ENCODE assay signal across 12 mouse cellular contexts in genomic region chr11:79102280-79102679, GRCm38 (mm10). TPM values are rescaled to one million over a fixed set of nuclear protein-coding genes. Genes with fewer than 3 reads are reported as not detected.
DNase-seq lines count a peak whose midpoint lies in the region; ATAC-seq and TF ChIP-seq lines count a peak whose summit lies in the region.
"Had no signal": no experiment of that assay in that cellular context is flagged by ENCODE, and none has a peak within 500 bp of the region (broad histone marks: within the 10 kb centered on the region; RNA-seq: fewer than 3 reads in every experiment).

No protein-coding gene starts in this region.

- WGBS in kidney, adult 2 months: 78% methylated on average over 4 of the region's 4 CpGs
- WGBS in kidney, embryonic 15.5 days: 80% methylated on average over 4 of the region's 4 CpGs
- 74% methylated on average over 4 of the region's 4 CpGs for WGBS in neural tube, embryonic 13.5 days
- 78% methylated on average over 4 of the region's 4 CpGs for WGBS in neural tube, embryonic 15.5 days
- WGBS in embryonic facial prominence, embryonic 10.5 days: 77% methylated on average over 4 of the region's 4 CpGs

- H3K27me3 ChIP-seq in kidney, adult 2 months (replicated peaks; ENCODE audit: control insufficient read depth, insufficient read depth, low read length): no peaks in the 10 kb centered on the region
- no peaks in the 10 kb centered on the region for H3K27me3 ChIP-seq in kidney, embryonic 15.5 days
- no peaks in the 10 kb centered on the region for H3K27me3 ChIP-seq in neural tube, embryonic 13.5 days
- no peaks in the 10 kb centered on the region for H3K27me3 ChIP-seq in neural tube, embryonic 15.5 days (replicated peaks)
- H3K27me3 ChIP-seq in embryonic facial prominence, embryonic 10.5 days (replicated peaks; ENCODE audit: low read depth, poor library complexity, severe bottlenecking): no peaks in the 10 kb centered on the region
- H3K27me3 ChIP-seq: heart, embryonic 13.5 days; midbrain, embryonic 13.5 days had no signal

- 0 out of 2 replicates have a peak, but pooled peaks cover 3% of the 10 kb centered on the region for H3K4me1 ChIP-seq in kidney, adult 2 months (ENCODE audit: control insufficient read depth, insufficient read depth, low read length)
- peaks cover 46% of the 10 kb centered on the region for H3K4me1 ChIP-seq in kidney, embryonic 15.5 days
- H3K4me1 ChIP-seq in neural tube, embryonic 13.5 days (replicated peaks): peaks cover 24% of the 10 kb centered on the region
- peaks cover 19% of the 10 kb centered on the region for H3K4me1 ChIP-seq in neural tube, embryonic 15.5 days
- peaks cover 63% of the 10 kb centered on the region for H3K4me1 ChIP-seq in embryonic facial prominence, embryonic 10.5 days

- no peak overlapping the region for H3K4me3 ChIP-seq in kidney, adult 2 months (ENCODE audit: insufficient read depth, low read depth, low read length)
- H3K4me3 ChIP-seq in kidney, embryonic 15.5 days (replicated peaks): no peak overlapping the region
- no peak overlapping the region for H3K4me3 ChIP-seq in neural tube, embryonic 13.5 days
- H3K4me3 ChIP-seq in neural tube, embryonic 15.5 days (replicated peaks): no peak overlapping the region
- H3K4me3 ChIP-seq in embryonic facial prominence, embryonic 10.5 days: no peak overlapping the region
- H3K4me3 ChIP-seq: heart, embryonic 13.5 days; midbrain, embryonic 13.5 days had no signal

- no peaks in the 10 kb centered on the region for H3K36me3 ChIP-seq in kidney, adult 2 months (ENCODE audit: control insufficient read depth, insufficient read depth, low read length)
- no peaks in the 10 kb centered on the region for H3K36me3 ChIP-seq in kidney, embryonic 15.5 days
- 0 out of 2 replicates have a peak, but pooled peaks cover 3% of the 10 kb centered on the region for H3K36me3 ChIP-seq in neural tube, embryonic 13.5 days
- H3K36me3 ChIP-seq in neural tube, embryonic 15.5 days: no peaks in the 10 kb centered on the region
- no peaks in the 10 kb centered on the region for H3K36me3 ChIP-seq in embryonic facial prominence, embryonic 10.5 days (replicated peaks)
- H3K36me3 ChIP-seq: heart, embryonic 13.5 days; midbrain, embryonic 13.5 days had no signal

- DNase-seq in kidney, adult 2 months: no peak
- no peak for DNase-seq in embryonic facial prominence, embryonic 10.5 days (ENCODE audit: low spot score)
- DNase-seq in right cerebral cortex, adult 2 months (ENCODE audit: low spot score in 2 of 2): no peak
- DNase-seq: adrenal gland, adult 2 months; cerebellum, postnatal 36 days; kidney, postnatal 4 days had no signal

- H3K4me2 ChIP-seq in kidney, embryonic 15.5 days: no peak overlapping the region
- H3K4me2 ChIP-seq in neural tube, embryonic 13.5 days: no peak overlapping the region
- no peak overlapping the region for H3K4me2 ChIP-seq in neural tube, embryonic 15.5 days
- H3K4me2 ChIP-seq: heart, embryonic 13.5 days; midbrain, embryonic 13.5 days had no signal

- TF ChIP-seq CTCF in kidney, adult 2 months (conservative IDR thresholded peaks at IDR 0.05; ENCODE audit: insufficient read depth, insufficient read length, low read depth, low read length): 0 out of 2 replicates have a peak, but pooled peaks have one; percentile 2

- no peaks in the 10 kb centered on the region for H3K9me3 ChIP-seq in kidney, embryonic 15.5 days (replicated peaks)
- H3K9me3 ChIP-seq in neural tube, embryonic 13.5 days: no peaks in the 10 kb centered on the region
- H3K9me3 ChIP-seq in neural tube, embryonic 15.5 days (replicated peaks): no peaks in the 10 kb centered on the region
- H3K9me3 ChIP-seq in embryonic facial prominence, embryonic 10.5 days: no peaks in the 10 kb centered on the region
- H3K9me3 ChIP-seq: heart, embryonic 13.5 days; midbrain, embryonic 13.5 days had no signal

- H3K9ac ChIP-seq in kidney, embryonic 15.5 days: no peak overlapping the region
- 0 out of 2 replicates have a peak overlapping the region, but pooled peaks have one; percentile 4 for H3K9ac ChIP-seq in neural tube, embryonic 13.5 days
- H3K9ac ChIP-seq in neural tube, embryonic 15.5 days (replicated peaks): no peak overlapping the region
- H3K9ac ChIP-seq: heart, embryonic 13.5 days; midbrain, embryonic 13.5 days had no signal

- no peak for TF ChIP-seq POLR2A in kidney, adult 2 months (IDR thresholded peaks at IDR 0.05; ENCODE audit: low read depth, low read length)

- no peak overlapping the region for H3K27ac ChIP-seq in kidney, adult 2 months (ENCODE audit: insufficient read depth, low read depth, low read length)
- H3K27ac ChIP-seq in kidney, embryonic 15.5 days: no peak overlapping the region
- no peak overlapping the region for H3K27ac ChIP-seq in neural tube, embryonic 13.5 days (replicated peaks)
- H3K27ac ChIP-seq in neural tube, embryonic 15.5 days (replicated peaks): no peak overlapping the region
- H3K27ac ChIP-seq in embryonic facial prominence, embryonic 10.5 days (replicated peaks): peak overlapping the region; percentile 55; the same call in 1 of the 2 replicates
- H3K27ac ChIP-seq: heart, embryonic 13.5 days; midbrain, embryonic 13.5 days had no signal

- ATAC-seq in kidney, embryonic 15.5 days (replicated peaks; ENCODE audit: low FRiP score): no peak
- no peak for ATAC-seq in neural tube, embryonic 13.5 days (ENCODE audit: low read depth)
- ATAC-seq in neural tube, embryonic 15.5 days (ENCODE audit: low FRiP score): no peak
- no peak for ATAC-seq in erythroblast, adult 5-6 weeks (replicated peaks; ENCODE audit: low FRiP score, poor library complexity, severe bottlenecking)
- ATAC-seq: midbrain, embryonic 13.5 days had no signal

RNA-seq across cellular contexts. Expression of gene Ksr1, which starts 43.9 kb away (rescaled TPM):
- polyA plus RNA-seq in kidney, adult 2 months (2012; rRNA removed): 7.8 and 9.8 TPM in 2 replicates
- polyA plus RNA-seq in kidney, embryonic 15.5 days (2015; fragmentation: Nextera tagmentation; extraction: Ambion mirVana): 2.6 and 3.3 TPM in 2 replicates
- polyA plus RNA-seq in neural tube, embryonic 13.5 days (2015; fragmentation: Nextera tagmentation; extraction: Ambion mirVana): 4.6 and 4.8 TPM in 2 replicates
- polyA plus RNA-seq in neural tube, embryonic 15.5 days (2015; fragmentation: Nextera tagmentation; extraction: Ambion mirVana): 4.5 and 5.8 TPM in 2 replicates
- polyA plus RNA-seq in embryonic facial prominence, embryonic 10.5 days (2016; fragmentation: Nextera tagmentation; extraction: Ambion mirVana): 1.0 and 1.5 TPM in 2 replicates
- 4.2 and 6.3 TPM in 2 replicates for total RNA-seq in erythroblast, adult 5-6 weeks (2015; ENCODE audit: low replicate concordance)
- total RNA-seq in erythroblast, adult 5-6 weeks (2017; ENCODE audit: low replicate concordance): 7.2 and 21.1 TPM in 2 replicates
